ENCODE assay signal across 8 mouse cellular contexts in genomic region chr14:20640644-20641437, GRCm38 (mm10). TPM values are rescaled to one million over a fixed set of nuclear protein-coding genes. Genes with fewer than 3 reads are reported as not detected.
A peak's percentile ranks its signal among the peaks of the same experiment; 100 is the strongest.
DNase-seq lines count a peak whose midpoint lies in the region; ATAC-seq and TF ChIP-seq lines count a peak whose summit lies in the region.

Gene Usp54 (minus strand): TSS chr14:20641063.

- no peak for TF ChIP-seq CTCF in liver, adult 2 months (IDR thresholded peaks at IDR 0.05; ENCODE audit: low read depth, low read length)

- TF ChIP-seq POLR2A in liver, adult 2 months (IDR thresholded peaks at IDR 0.05; ENCODE audit: extremely low read depth, insufficient read depth, low read length), result peak; percentile 78; the same call in 1 of the 2 replicates
- peak; percentile 89 for TF ChIP-seq POLR2A in myocyte (IDR thresholded peaks at IDR 0.05; ENCODE audit: insufficient read length, low read depth)

- DNase-seq in B cell, adult 2 months, result peak; percentile 95 to 97
- DNase-seq in brain, adult 2 months (ENCODE audit: low read depth, low spot score), result peak; percentile 99
- peak; percentile 85 for DNase-seq in liver, adult 2 months (ENCODE audit: extremely low read depth, low read depth, low spot score)
- peak; percentile 99 for DNase-seq in splenic B cell, adult 2 months (ENCODE audit: low read depth, low spot score)

- H3K27me3 ChIP-seq in heart, embryonic 11.5 days (ENCODE audit: control insufficient read depth, insufficient read depth, low read length), result no peaks in the 10 kb centered on the region
- H3K27me3 ChIP-seq in kidney, embryonic 16.5 days (ENCODE audit: insufficient read depth, low read length), result no peaks in the 10 kb centered on the region
- H3K27me3 ChIP-seq in liver, adult 2 months (ENCODE audit: control insufficient read depth, insufficient read depth, low read length), result no peaks in the 10 kb centered on the region
- H3K27me3 ChIP-seq in myocyte (ENCODE audit: control insufficient read depth, insufficient read depth, insufficient read length), result no peaks in the 10 kb centered on the region
- no peaks in the 10 kb centered on the region for H3K27me3 ChIP-seq in splenic B cell, adult 2 months (ENCODE audit: control insufficient read depth, insufficient read depth, low read length, poor library complexity, severe bottlenecking)

- H3K27ac ChIP-seq in heart, embryonic 11.5 days (ENCODE audit: low read depth, low read length), result peak within 1 kb of the TSS; percentile 93
- peak within 1 kb of the TSS; percentile 93 for H3K27ac ChIP-seq in kidney, embryonic 16.5 days (ENCODE audit: low read length)
- peak within 1 kb of the TSS; percentile 71 for H3K27ac ChIP-seq in liver, adult 2 months (replicated peaks; ENCODE audit: insufficient read depth, low read depth, low read length)

- peak within 1 kb of the TSS; percentile 55 for H3ac ChIP-seq in myocyte (ENCODE audit: control insufficient read depth, insufficient read length)

- H3K4me1 ChIP-seq in heart, embryonic 11.5 days (ENCODE audit: control insufficient read depth, insufficient read depth, low read length), result peaks cover 10% of the 10 kb centered on the region; the same call in 1 of the 2 replicates
- peaks cover 12% of the 10 kb centered on the region for H3K4me1 ChIP-seq in kidney, embryonic 16.5 days (ENCODE audit: insufficient read depth, low read length)
- H3K4me1 ChIP-seq in liver, adult 2 months (ENCODE audit: control insufficient read depth, insufficient read depth, low read length), result 0 out of 2 replicates have a peak, but pooled peaks cover 3% of the 10 kb centered on the region

- H3K9ac ChIP-seq in heart, embryonic 11.5 days (ENCODE audit: low read depth, low read length), result peak within 1 kb of the TSS; percentile 98
- H3K9ac ChIP-seq in kidney, embryonic 16.5 days (replicated peaks; ENCODE audit: low read length), result peak within 1 kb of the TSS; percentile 95
- H3K9ac ChIP-seq in liver, adult 2 months (ENCODE audit: low read depth, low read length), result peak within 1 kb of the TSS; percentile 79

- H3K4me2 ChIP-seq in heart, embryonic 11.5 days, result peak within 1 kb of the TSS; percentile 91
- peak within 1 kb of the TSS; percentile 87 for H3K4me2 ChIP-seq in kidney, embryonic 16.5 days (replicated peaks; ENCODE audit: low read depth, low read length)
- H3K4me2 ChIP-seq in myocyte (ENCODE audit: low read depth), result peak within 1 kb of the TSS; percentile 99

- WGBS in heart, embryonic 11.5 days (ENCODE audit: insufficient replicate concordance), result under 1% methylated on average over 73 of the region's 73 CpGs
- WGBS in kidney, embryonic 16.5 days, result under 1% methylated on average over 72 of the region's 73 CpGs
- WGBS in liver, adult 2 months, result 1% methylated on average over 73 of the region's 73 CpGs

- peak within 1 kb of the TSS; percentile 91 for H3K4me3 ChIP-seq in heart, embryonic 11.5 days (ENCODE audit: low read depth, low read length)
- H3K4me3 ChIP-seq in kidney, embryonic 16.5 days (ENCODE audit: low read length), result peak within 1 kb of the TSS; percentile 90
- peak within 1 kb of the TSS; percentile 67 for H3K4me3 ChIP-seq in liver, adult 2 months (ENCODE audit: insufficient read depth, low read depth, low read length)
- peak within 1 kb of the TSS; percentile 95 for H3K4me3 ChIP-seq in myocyte

- H3K9me3 ChIP-seq in heart, embryonic 11.5 days (replicated peaks; ENCODE audit: control insufficient read depth, low read length), result no peaks in the 10 kb centered on the region
- H3K9me3 ChIP-seq in kidney, embryonic 16.5 days (ENCODE audit: low read length), result no peaks in the 10 kb centered on the region

- H3K36me3 ChIP-seq in heart, embryonic 11.5 days (ENCODE audit: control insufficient read depth, insufficient read depth, low read length), result no peaks in the 10 kb centered on the region
- no peaks in the 10 kb centered on the region for H3K36me3 ChIP-seq in kidney, embryonic 16.5 days (ENCODE audit: insufficient read depth, low read length)
- H3K36me3 ChIP-seq in liver, adult 2 months (ENCODE audit: control insufficient read depth, insufficient read depth, low read length), result no peaks in the 10 kb centered on the region
- no peaks in the 10 kb centered on the region for H3K36me3 ChIP-seq in myocyte (ENCODE audit: control insufficient read depth, insufficient read depth)
- no peaks in the 10 kb centered on the region; the same call in 1 of the 2 replicates for H3K36me3 ChIP-seq in splenic B cell, adult 2 months (ENCODE audit: control insufficient read depth, insufficient read depth, low read length, poor library complexity, severe bottlenecking)

- ATAC-seq in erythroblast, adult 5-6 weeks (replicated peaks; ENCODE audit: low FRiP score, poor library complexity, severe bottlenecking), result peak; percentile 97
- ATAC-seq in heart, embryonic 11.5 days (replicated peaks; ENCODE audit: insufficient number of reproducible peaks, low FRiP score, low TSS enrichment), result peak; percentile 91
- peak; percentile 96 for ATAC-seq in kidney, embryonic 16.5 days (ENCODE audit: low FRiP score, low TSS enrichment)

- no peaks in the 10 kb centered on the region for H3K79me2 ChIP-seq in liver, adult 2 months (ENCODE audit: control insufficient read depth, insufficient read depth, low read length)
- peaks cover 21% of the 10 kb centered on the region for H3K79me2 ChIP-seq in myocyte (ENCODE audit: control insufficient read depth, insufficient read depth)

TF ChIP-seq in myocyte, 11 proteins besides CTCF, POLR2A, EP300 and RAD21:
- TF ChIP-seq REST (IDR thresholded peaks at IDR 0.05; ENCODE audit: insufficient read depth, insufficient read length) (no peak), MYOD1 (IDR thresholded peaks at IDR 0.05; ENCODE audit: control insufficient read depth in 1 of 3, insufficient read length in 2 of 3, low read depth in 2 of 3) (peak in 1 of 3 experiments; percentile 45), POLR2AphosphoS2 (IDR thresholded peaks at IDR 0.05; ENCODE audit: insufficient read length, low read depth) (peak; percentile 76)

RNA-seq across cellular contexts. Expression of gene Usp54, which starts in this region (rescaled TPM):
- 0.58 and 1.7 TPM in 2 replicates for total RNA-seq in erythroblast, adult 5-6 weeks (2015; ENCODE audit: low replicate concordance)
- total RNA-seq in erythroblast, adult 5-6 weeks (2017; ENCODE audit: low replicate concordance), result 2.0 and 3.2 TPM in 2 replicates
- polyA plus RNA-seq in heart, embryonic 11.5 days (2014; fragmentation: Nextera tagmentation; extraction: Ambion mirVana), result 5.4 and 7.2 TPM in 2 replicates
- polyA plus RNA-seq in kidney, embryonic 16.5 days (2015; fragmentation: Nextera tagmentation; extraction: Ambion mirVana), result 8.0 and 10.2 TPM in 2 replicates
- total RNA-seq in liver, adult 2 months (2014; rRNA removed), result 2.9 and 3.0 TPM in 2 replicates
- polyA plus RNA-seq in liver, adult 2 months (2012; rRNA removed), result 1.0 and 1.3 TPM in 2 replicates
- 2.6 TPM for polyA plus RNA-seq in myocyte (2012; fragmentation: generic; extraction: Trizol)

Comparison
In these comparisons a context has a peak if more than half of its experiments do, and no peak if none do; other contexts are left out.
1. Peak in every context shown above with its lines: DNase-seq, ATAC-seq, H3K4me3 ChIP-seq and H3K27ac ChIP-seq.